Mouse (Mus musculus) bone marrow, adult 2 months (tissue): Measurements from ENCODE around the gene Tek.

Source experiments
- CTCF ChIP-seq: fragments of 200-500 bp; IDR thresholded peaks from 2 replicates; pipeline ENCODE4 v1.5.1; 2011; ENCODE audit warnings: low read length, control low read depth; ENCODE audit not compliant: control insufficient read depth, insufficient read depth
- POLR2A ChIP-seq: fragments of 200-500 bp; IDR thresholded peaks from 2 replicates; pipeline ENCODE4 v1.6.1; 2011; ENCODE audit warnings: low read depth, mild to moderate bottlenecking, control low read depth, low read length, borderline replicate concordance; ENCODE audit not compliant: control insufficient read depth

DNA sequence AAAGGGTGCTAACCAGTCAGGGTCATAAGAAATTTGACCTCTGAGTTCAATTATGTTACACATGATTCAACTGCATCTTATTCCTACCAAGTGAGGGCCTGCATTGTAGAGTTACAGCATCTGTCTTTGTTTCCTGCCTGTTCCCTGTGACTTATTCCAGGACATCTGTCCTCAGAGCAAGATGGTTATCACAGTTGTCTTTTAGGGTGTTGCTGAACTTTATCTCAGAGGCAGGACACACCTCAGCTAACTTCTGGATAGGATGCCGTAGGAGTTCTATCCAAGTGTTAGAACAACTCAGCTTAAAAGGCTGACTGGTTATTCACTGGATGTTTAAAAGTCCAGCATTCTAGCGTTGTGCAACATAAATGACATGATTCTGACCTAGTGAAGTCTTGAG lies 46.9 kb upstream of the Tek start:
- no peak for TF ChIP-seq CTCF
- TF ChIP-seq POLR2A: no peak
